Mouse (Mus musculus): ENCODE data around the gene Arhgap11a.

GRCm38 (mm10) chr2:113841656-113842437 is 6.6 kb downstream of the Arhgap11a start:
- TF ChIP-seq CTCF (IDR thresholded peaks at IDR 0.05; ENCODE audit: extremely low read depth, insufficient read length, insufficient replicate concordance, low read depth, low read length): no peak
- TF ChIP-seq POLR2A (IDR thresholded peaks at IDR 0.05; ENCODE audit: low read depth, low read length): no peak

All from small intestine, adult 2 months (tissue).